Mouse (Mus musculus) forebrain, embryonic 16.5 days (tissue): ENCODE results near the gene Zbtb8b. TPM values are rescaled to one million over a fixed set of nuclear protein-coding genes. Genes with fewer than 3 reads are reported as not detected.

ENCODE experiments used
- ATAC-seq: fragments of 200-750 bp; cut with Nextera tagmentation; 2 replicates; pipeline ENCODE4 v1.8.0; 2017; ENCODE audit warnings: mild to moderate bottlenecking, moderate library complexity
- H3K27ac ChIP-seq: fragments of 300-500 bp; sonication (generic); 2 replicates; pipeline ENCODE4 v1.5.1; 2014; ENCODE audit warnings: low read length, control low read depth
- H3K27me3 ChIP-seq: fragments of 300-500 bp; sonication (generic); replicated peaks from 2 replicates; pipeline ENCODE4 v1.6.1; 2014; ENCODE audit warnings: low read length; ENCODE audit not compliant: control insufficient read depth, insufficient read depth
- H3K36me3 ChIP-seq: fragments of 300-500 bp; sonication (generic); 2 replicates; pipeline ENCODE4 v1.6.1; 2014; ENCODE audit not compliant: control insufficient read depth, insufficient read depth
- H3K4me1 ChIP-seq: fragments of 300-500 bp; sonication (generic); replicated peaks from 2 replicates; pipeline ENCODE4 v1.6.1; 2014; ENCODE audit warnings: low read length; ENCODE audit not compliant: control insufficient read depth, insufficient read depth
- H3K4me2 ChIP-seq: fragments of 300-500 bp; sonication (generic); 2 replicates; pipeline ENCODE4 v1.6.1; 2014; ENCODE audit warnings: mild to moderate bottlenecking, low read length, control low read depth
- H3K4me3 ChIP-seq: fragments of 300-500 bp; sonication (generic); replicated peaks from 2 replicates; pipeline ENCODE4 v1.5.1; 2014; ENCODE audit warnings: mild to moderate bottlenecking, low read length, control low read depth
- H3K9ac ChIP-seq: fragments of 300-500 bp; sonication (generic); replicated peaks from 2 replicates; pipeline ENCODE4 v1.6.1; 2014; ENCODE audit warnings: low read depth, low read length, control low read depth
- H3K9me3 ChIP-seq: fragments of 300-500 bp; sonication (generic); 2 replicates; pipeline ENCODE4 v1.6.1; 2016; ENCODE audit warnings: low read length; ENCODE audit not compliant: control insufficient read depth
- WGBS: fragments of 180-500 bp; shearing (Covaris S2); extraction: QIAGEN DNeasy Blood & Tissue Kit; methylation state at CpG from one replicate; pipeline ENCODE4 v1.1.7; 2014; 5-methylcytosine and 5-hydroxymethylcytosine counted together
- polyA plus RNA-seq: library from polyadenylated mRNA; unstranded; fragments of >200 nt; fragmentation: Nextera tagmentation; extraction: Ambion mirVana; gene quantifications from 2 replicates; pipeline ENCODE4 v1.2.1, GENCODE M21; 2015

Gene Zbtb8b
- polyA plus RNA-seq, 1 experiment from 2014 or later, result 9.9 TPM

- no peak overlapping the region for H3K27ac ChIP-seq
- 42% methylated on average over 11 of the region's 12 CpGs for WGBS
- H3K9me3 ChIP-seq, result no peaks in the 10 kb centered on the region
- ATAC-seq, result no peak
- H3K36me3 ChIP-seq, result no peaks in the 10 kb centered on the region
- no peaks in the 10 kb centered on the region for H3K4me1 ChIP-seq
- H3K4me2 ChIP-seq, result no peak overlapping the region
- H3K4me3 ChIP-seq, result no peak overlapping the region
- no peak overlapping the region for H3K9ac ChIP-seq
- H3K27me3 ChIP-seq, result no peaks in the 10 kb centered on the region
Observed at GRCm38 (mm10) chr4:129394089-129394870, 46.4 kb downstream of the Zbtb8b start.

- no peak overlapping the region for H3K4me3 ChIP-seq
- H3K36me3 ChIP-seq, result no peaks in the 10 kb centered on the region
- ATAC-seq, result no peak
- H3K27me3 ChIP-seq, result no peaks in the 10 kb centered on the region
- no peaks in the 10 kb centered on the region for H3K4me1 ChIP-seq
- no peaks in the 10 kb centered on the region for H3K9me3 ChIP-seq
- H3K9ac ChIP-seq, result no peak overlapping the region
- no peak overlapping the region for H3K4me2 ChIP-seq
- 87% methylated on average over 7 of the region's 7 CpGs for WGBS
- H3K27ac ChIP-seq, result no peak overlapping the region
Observed at GRCm38 (mm10) chr4:129390936-129391557, 49.6 kb downstream of the Zbtb8b start.

GRCm38 (mm10) chr4:129390216-129390743 is 50.4 kb downstream of the Zbtb8b start:
- Histone ChIP-seq H3K4me2 (no peak overlapping the region), H3K27me3 (no peaks in the 10 kb centered on the region), H3K4me1 (no peaks in the 10 kb centered on the region), H3K9me3 (no peaks in the 10 kb centered on the region), H3K4me3 (no peak overlapping the region), H3K27ac (no peak overlapping the region), H3K9ac (no peak overlapping the region), H3K36me3 (no peaks in the 10 kb centered on the region)
- 90% methylated on average over 14 of the region's 14 CpGs for WGBS
- no peak for ATAC-seq

GRCm38 (mm10) chr4:129388404-129388803 is 52.2 kb downstream of the Zbtb8b start:
- H3K4me2 ChIP-seq, result no peak overlapping the region
- no peaks in the 10 kb centered on the region for H3K27me3 ChIP-seq
- no peak for ATAC-seq
- no peaks in the 10 kb centered on the region for H3K36me3 ChIP-seq
- no peak overlapping the region for H3K27ac ChIP-seq
- H3K9me3 ChIP-seq, result no peaks in the 10 kb centered on the region
- no peak overlapping the region for H3K4me3 ChIP-seq
- H3K9ac ChIP-seq, result no peak overlapping the region
- H3K4me1 ChIP-seq, result no peaks in the 10 kb centered on the region
- WGBS, result 70% methylated on average over 5 of the region's 5 CpGs

GRCm38 (mm10) chr4:129386989-129387388 is 53.7 kb downstream of the Zbtb8b start:
- no peaks in the 10 kb centered on the region for H3K27me3 ChIP-seq
- H3K27ac ChIP-seq, result no peak overlapping the region
- no peaks in the 10 kb centered on the region for H3K9me3 ChIP-seq
- 50% methylated on average over 1 of the region's 2 CpGs for WGBS
- no peak overlapping the region for H3K4me3 ChIP-seq
- no peaks in the 10 kb centered on the region for H3K4me1 ChIP-seq
- no peak overlapping the region for H3K9ac ChIP-seq
- no peak for ATAC-seq
- H3K4me2 ChIP-seq, result no peak overlapping the region
- H3K36me3 ChIP-seq, result no peaks in the 10 kb centered on the region

GRCm38 (mm10) chr4:129386269-129386946 is 54.2 kb downstream of the Zbtb8b start:
- Histone ChIP-seq H3K9me3 (no peaks in the 10 kb centered on the region), H3K4me3 (no peak overlapping the region), H3K36me3 (no peaks in the 10 kb centered on the region), H3K4me1 (no peaks in the 10 kb centered on the region), H3K9ac (no peak overlapping the region), H3K27me3 (no peaks in the 10 kb centered on the region), H3K27ac (no peak overlapping the region), H3K4me2 (no peak overlapping the region)
- 91% methylated on average over 8 of the region's 8 CpGs for WGBS
- ATAC-seq, result no peak

- H3K27ac ChIP-seq, result no peak overlapping the region
- 93% methylated on average over 11 of the region's 11 CpGs for WGBS
- H3K9ac ChIP-seq, result no peak overlapping the region
- H3K9me3 ChIP-seq, result no peaks in the 10 kb centered on the region
- H3K36me3 ChIP-seq, result no peaks in the 10 kb centered on the region
- no peak overlapping the region for H3K4me2 ChIP-seq
- H3K4me1 ChIP-seq, result no peaks in the 10 kb centered on the region
- no peaks in the 10 kb centered on the region for H3K27me3 ChIP-seq
- H3K4me3 ChIP-seq, result no peak overlapping the region
- no peak for ATAC-seq
Observed at GRCm38 (mm10) chr4:129385685-129386084, 55.0 kb downstream of the Zbtb8b start.

GRCm38 (mm10) chr4:129384440-129384839 is 56.2 kb downstream of the Zbtb8b start:
- Histone ChIP-seq H3K36me3 (no peaks in the 10 kb centered on the region), H3K9me3 (no peaks in the 10 kb centered on the region), H3K27me3 (no peaks in the 10 kb centered on the region; the same call in 1 of the 2 replicates), H3K4me1 (no peaks in the 10 kb centered on the region), H3K4me3 (no peak overlapping the region), H3K27ac (no peak overlapping the region), H3K4me2 (no peak overlapping the region), H3K9ac (no peak overlapping the region)
- WGBS, result 42% methylated on average over 6 of the region's 6 CpGs
- ATAC-seq, result no peak

GRCm38 (mm10) chr4:129383586-129383985 is 57.1 kb downstream of the Zbtb8b start:
- no peak for ATAC-seq
- Histone ChIP-seq H3K4me1 (no peaks in the 10 kb centered on the region), H3K9ac (no peak overlapping the region), H3K9me3 (no peaks in the 10 kb centered on the region), H3K27me3 (peaks cover 2% of the 10 kb centered on the region; the same call in 1 of the 2 replicates), H3K27ac (no peak overlapping the region), H3K4me2 (no peak overlapping the region), H3K36me3 (no peaks in the 10 kb centered on the region), H3K4me3 (no peak overlapping the region)
- 93% methylated on average over 3 of the region's 3 CpGs for WGBS
